Mouse (Mus musculus): ENCODE measurements around the gene Rap1a. TPM values are rescaled to one million over a fixed set of nuclear protein-coding genes. Genes with fewer than 3 reads are reported as not detected.
A peak's percentile ranks its signal among the peaks of the same experiment; 100 is the strongest.

Rap1a gene
- 48.1 and 69.3 TPM in 2 replicates for polyA plus RNA-seq (2014; fragmentation: Nextera tagmentation; extraction: Ambion mirVana)

DNA sequence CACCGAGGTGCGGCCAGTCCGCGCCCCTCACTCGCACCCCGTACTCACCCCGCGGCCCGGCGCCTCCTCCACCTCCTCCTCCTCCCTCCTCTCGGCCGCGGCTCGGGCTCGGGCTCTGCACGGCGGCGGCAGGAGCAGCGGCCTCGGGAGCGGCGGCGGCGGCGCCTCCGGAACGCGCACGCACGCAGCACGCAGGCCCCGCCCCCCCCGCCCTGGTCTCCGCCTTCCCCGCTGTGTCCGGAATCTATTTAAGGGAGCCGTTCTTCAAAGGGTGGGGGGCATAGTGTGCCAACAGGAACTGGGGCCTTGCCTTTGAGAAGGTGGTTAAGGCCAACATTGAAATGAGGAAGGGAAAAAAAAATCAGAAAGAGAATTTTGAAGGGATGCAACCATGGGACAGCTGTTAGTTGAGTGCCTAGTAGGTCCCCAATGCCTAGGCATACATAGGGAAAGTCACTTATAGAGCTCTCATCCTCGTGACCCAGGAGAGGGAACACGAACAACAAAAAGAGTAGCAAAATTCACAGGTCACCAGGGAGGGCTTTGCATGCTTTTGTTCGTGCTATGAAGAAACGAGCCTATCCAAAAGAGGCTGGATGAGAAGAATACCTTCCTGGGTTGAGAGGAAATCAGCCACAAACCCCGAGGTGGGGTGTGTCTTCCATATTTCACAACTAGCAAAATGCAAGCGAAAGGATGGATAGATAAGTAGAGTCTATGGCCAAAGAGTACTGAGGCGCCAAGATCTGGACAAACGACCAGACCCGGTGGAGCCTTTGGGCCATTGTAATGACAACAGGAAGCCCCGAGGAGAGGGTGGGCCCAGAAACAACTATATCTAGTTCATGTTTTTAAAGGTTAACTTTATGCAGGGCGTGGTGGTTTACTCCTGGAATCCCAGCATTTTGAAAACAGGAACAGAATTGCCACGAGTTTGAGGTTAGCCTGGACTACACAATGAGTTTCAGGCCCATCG lies at the start of gene Rap1a:
Gene Rap1a (minus strand): TSS at position 146 of the 976 bp plus-strand sequence.
- H3K9ac ChIP-seq (ENCODE audit: low read length), result peak within 1 kb of the TSS; percentile 88
- no peaks in the 10 kb centered on the region for H3K9me3 ChIP-seq (replicated peaks; ENCODE audit: control insufficient read depth, low read length)
- peak within 1 kb of the TSS; percentile 87 for H3K4me2 ChIP-seq (ENCODE audit: low read length)
- H3K4me3 ChIP-seq (ENCODE audit: low read depth, low read length), result peak within 1 kb of the TSS; percentile 80
- H3K27me3 ChIP-seq (replicated peaks; ENCODE audit: control insufficient read depth, insufficient read depth, low read length), result no peaks in the 10 kb centered on the region
- DNase-seq (ENCODE audit: low spot score) (peak; percentile 84), ATAC-seq (peak; percentile 96)
- H3K27ac ChIP-seq (ENCODE audit: low read depth, low read length), result peak within 1 kb of the TSS; percentile 80
- peaks cover 19% of the 10 kb centered on the region; the same call in 1 of the 2 replicates for H3K4me1 ChIP-seq (ENCODE audit: control insufficient read depth, insufficient read depth, low read length)
- H3K36me3 ChIP-seq (ENCODE audit: control insufficient read depth, insufficient read depth, low read length), result no peaks in the 10 kb centered on the region
- 20% methylated on average over 42 of the region's 50 CpGs for WGBS

DNA sequence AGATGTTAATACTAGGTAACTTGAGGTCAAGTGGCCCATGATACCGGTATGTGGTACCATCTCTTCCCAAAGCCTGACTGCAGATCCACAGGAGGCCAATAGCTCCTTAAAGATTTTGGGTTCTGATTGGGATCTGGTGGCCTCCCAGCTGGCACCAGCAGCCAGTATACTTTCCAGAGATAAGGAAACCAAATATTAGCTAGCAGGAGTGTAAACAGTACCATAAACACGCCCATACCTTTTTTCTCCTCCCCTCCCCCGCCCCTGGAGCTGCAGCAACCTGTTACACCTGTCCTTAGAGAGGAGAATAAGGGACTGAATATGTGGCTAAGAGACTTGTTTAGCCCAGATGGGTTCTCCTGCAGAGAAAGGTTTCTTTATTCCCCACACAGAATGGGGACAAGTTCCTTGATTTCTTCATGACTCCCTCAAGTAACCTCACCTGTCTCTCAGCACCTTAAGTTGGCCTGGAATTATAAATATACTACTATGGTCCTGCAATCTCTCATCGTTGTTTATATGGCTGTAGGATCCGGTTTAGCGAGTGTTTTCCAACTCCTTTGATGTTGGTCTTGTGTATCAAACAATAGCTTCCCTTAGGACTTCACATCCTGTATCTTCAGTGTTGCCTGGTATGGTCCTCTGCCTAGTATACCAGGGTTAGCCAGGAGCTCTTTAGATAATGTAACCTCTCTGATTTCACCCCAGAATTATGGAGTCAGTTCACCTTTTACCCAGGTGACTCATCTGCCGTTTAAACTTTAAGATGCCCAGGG lies 45.3 kb upstream of the Rap1a start:
- WGBS, result 79% methylated on average over 7 of the region's 7 CpGs
- ATAC-seq, result no peak

DNA sequence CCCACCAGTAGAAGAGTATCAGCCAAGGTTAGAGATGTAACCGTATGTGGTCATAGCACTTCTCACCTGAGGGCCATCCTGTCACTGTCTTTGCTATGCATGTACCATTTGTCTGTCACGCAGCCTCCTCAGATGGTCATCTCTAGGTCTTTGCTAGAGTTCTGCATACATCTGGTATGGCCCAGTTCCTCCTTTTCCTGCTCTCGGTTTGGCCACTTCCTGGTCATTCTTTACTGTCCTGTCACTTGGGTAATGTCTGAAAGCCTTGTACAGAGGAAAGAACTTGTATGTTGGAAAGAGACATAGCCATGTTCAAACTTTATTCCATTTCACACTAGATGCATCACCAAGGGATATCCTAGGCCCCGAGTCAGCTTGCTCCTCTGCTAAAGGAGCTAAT lies 38.7 kb upstream of the Rap1a start:
- Histone ChIP-seq H3K9ac (ENCODE audit: low read length) (no peak overlapping the region), H3K36me3 (ENCODE audit: control insufficient read depth, insufficient read depth, low read length) (no peaks in the 10 kb centered on the region), H3K9me3 (replicated peaks; ENCODE audit: control insufficient read depth, low read length) (no peaks in the 10 kb centered on the region), H3K4me2 (ENCODE audit: low read length) (no peak overlapping the region), H3K4me3 (ENCODE audit: low read depth, low read length) (no peak overlapping the region), H3K27me3 (replicated peaks; ENCODE audit: control insufficient read depth, insufficient read depth, low read length) (no peaks in the 10 kb centered on the region), H3K4me1 (ENCODE audit: control insufficient read depth, insufficient read depth, low read length) (no peaks in the 10 kb centered on the region), H3K27ac (ENCODE audit: low read depth, low read length) (no peak overlapping the region)
- ATAC-seq (no peak), DNase-seq (ENCODE audit: low spot score) (no peak)
- WGBS, result 91% methylated on average over 4 of the region's 4 CpGs

More for the DNA sequence above, 45.3 kb upstream of the Rap1a start:
- Histone ChIP-seq H3K36me3 (ENCODE audit: control insufficient read depth, insufficient read depth, low read length) (no peaks in the 10 kb centered on the region), H3K9me3 (replicated peaks; ENCODE audit: control insufficient read depth, low read length) (no peaks in the 10 kb centered on the region), H3K27me3 (replicated peaks; ENCODE audit: control insufficient read depth, insufficient read depth, low read length) (no peaks in the 10 kb centered on the region), H3K4me3 (ENCODE audit: low read depth, low read length) (no peak overlapping the region), H3K9ac (ENCODE audit: low read length) (no peak overlapping the region), H3K27ac (ENCODE audit: low read depth, low read length) (no peak overlapping the region), H3K4me1 (ENCODE audit: control insufficient read depth, insufficient read depth, low read length) (no peaks in the 10 kb centered on the region), H3K4me2 (ENCODE audit: low read length) (no peak overlapping the region)
- no peak for DNase-seq (ENCODE audit: low spot score)

DNA sequence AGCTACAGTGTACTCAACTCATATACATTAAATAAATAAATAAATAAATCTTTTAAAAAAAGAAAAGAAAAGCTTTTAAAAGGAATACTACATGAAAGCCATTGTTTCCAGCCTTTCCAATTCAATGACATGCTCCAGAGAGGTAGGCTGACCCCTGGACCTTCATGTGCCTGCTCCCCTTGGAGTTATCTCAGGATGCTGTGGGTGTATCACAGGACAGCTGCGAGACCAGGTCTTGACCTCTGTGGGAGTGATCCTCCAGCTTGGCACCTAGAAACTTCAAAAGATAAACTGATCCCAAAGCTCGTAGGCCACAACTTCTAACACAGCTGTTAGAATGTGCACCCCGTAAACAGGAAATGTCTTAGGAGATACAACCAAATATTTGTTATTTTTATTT lies 37.5 kb upstream of the Rap1a start:
- Histone ChIP-seq H3K27me3 (replicated peaks; ENCODE audit: control insufficient read depth, insufficient read depth, low read length) (no peaks in the 10 kb centered on the region), H3K4me1 (ENCODE audit: control insufficient read depth, insufficient read depth, low read length) (no peaks in the 10 kb centered on the region), H3K27ac (ENCODE audit: low read depth, low read length) (no peak overlapping the region), H3K4me2 (ENCODE audit: low read length) (no peak overlapping the region), H3K36me3 (ENCODE audit: control insufficient read depth, insufficient read depth, low read length) (no peaks in the 10 kb centered on the region), H3K4me3 (ENCODE audit: low read depth, low read length) (no peak overlapping the region), H3K9me3 (replicated peaks; ENCODE audit: control insufficient read depth, low read length) (no peaks in the 10 kb centered on the region), H3K9ac (ENCODE audit: low read length) (no peak overlapping the region)
- WGBS, result 92% methylated on average over 3 of the region's 3 CpGs
- ATAC-seq (no peak), DNase-seq (ENCODE audit: low spot score) (no peak)

DNA sequence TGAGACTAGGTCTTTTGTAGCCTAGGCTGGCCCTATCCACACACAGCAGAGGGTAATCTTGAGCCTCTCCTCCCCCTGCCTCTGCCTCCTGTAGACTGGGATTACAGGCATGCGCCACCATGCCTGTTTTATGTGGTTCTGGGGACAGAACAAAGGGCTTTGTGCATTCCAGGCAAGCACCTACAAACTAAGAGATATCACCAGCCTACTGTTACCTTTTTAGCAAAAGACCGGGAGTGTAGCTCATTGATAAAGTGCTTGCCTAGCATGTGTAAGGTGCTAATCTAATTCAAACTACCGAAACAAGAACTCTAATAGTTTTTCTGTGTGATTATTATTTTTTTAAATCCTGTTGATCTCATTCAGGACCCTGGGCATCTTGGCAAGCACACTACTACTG lies 35.7 kb upstream of the Rap1a start:
- no peak overlapping the region for H3K27ac ChIP-seq (ENCODE audit: low read depth, low read length)
- no peaks in the 10 kb centered on the region for H3K4me1 ChIP-seq (ENCODE audit: control insufficient read depth, insufficient read depth, low read length)
- H3K4me2 ChIP-seq (ENCODE audit: low read length), result no peak overlapping the region
- H3K9ac ChIP-seq (ENCODE audit: low read length), result no peak overlapping the region
- H3K4me3 ChIP-seq (ENCODE audit: low read depth, low read length), result no peak overlapping the region
- no peaks in the 10 kb centered on the region for H3K36me3 ChIP-seq (ENCODE audit: control insufficient read depth, insufficient read depth, low read length)
- ATAC-seq (no peak), DNase-seq (ENCODE audit: low spot score) (no peak)
- 91% methylated on average over 3 of the region's 3 CpGs for WGBS
- H3K9me3 ChIP-seq (replicated peaks; ENCODE audit: control insufficient read depth, low read length), result no peaks in the 10 kb centered on the region
- H3K27me3 ChIP-seq (replicated peaks; ENCODE audit: control insufficient read depth, insufficient read depth, low read length), result no peaks in the 10 kb centered on the region

DNA sequence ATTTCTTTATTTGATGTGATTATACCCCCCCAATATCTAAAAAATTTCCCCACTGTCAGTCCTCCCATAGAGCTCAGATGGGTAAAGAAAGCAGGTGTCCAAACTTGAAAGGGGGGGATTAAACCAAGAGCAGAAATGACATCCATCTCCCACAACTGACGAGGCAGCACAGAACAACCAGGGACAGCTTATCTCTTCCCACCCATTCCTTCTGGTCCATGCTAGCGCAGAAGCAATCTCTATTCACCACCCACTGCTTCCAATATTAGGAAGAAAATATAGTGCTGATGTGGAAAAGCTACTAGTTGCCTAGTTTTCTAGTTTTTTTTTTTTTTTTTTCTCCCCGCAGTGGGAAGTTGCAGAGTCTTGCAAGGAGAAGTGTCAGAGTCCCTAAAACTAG lies 34.7 kb upstream of the Rap1a start:
- H3K36me3 ChIP-seq (ENCODE audit: control insufficient read depth, insufficient read depth, low read length), result no peaks in the 10 kb centered on the region
- no peak overlapping the region for H3K27ac ChIP-seq (ENCODE audit: low read depth, low read length)
- WGBS, result 77% methylated on average over 3 of the region's 3 CpGs
- H3K4me1 ChIP-seq (ENCODE audit: control insufficient read depth, insufficient read depth, low read length), result no peaks in the 10 kb centered on the region
- H3K27me3 ChIP-seq (replicated peaks; ENCODE audit: control insufficient read depth, insufficient read depth, low read length), result no peaks in the 10 kb centered on the region
- no peak overlapping the region for H3K4me2 ChIP-seq (ENCODE audit: low read length)
- no peak overlapping the region for H3K9ac ChIP-seq (ENCODE audit: low read length)
- no peak overlapping the region for H3K4me3 ChIP-seq (ENCODE audit: low read depth, low read length)
- ATAC-seq (no peak), DNase-seq (ENCODE audit: low spot score) (no peak)
- no peaks in the 10 kb centered on the region for H3K9me3 ChIP-seq (replicated peaks; ENCODE audit: control insufficient read depth, low read length)

DNA sequence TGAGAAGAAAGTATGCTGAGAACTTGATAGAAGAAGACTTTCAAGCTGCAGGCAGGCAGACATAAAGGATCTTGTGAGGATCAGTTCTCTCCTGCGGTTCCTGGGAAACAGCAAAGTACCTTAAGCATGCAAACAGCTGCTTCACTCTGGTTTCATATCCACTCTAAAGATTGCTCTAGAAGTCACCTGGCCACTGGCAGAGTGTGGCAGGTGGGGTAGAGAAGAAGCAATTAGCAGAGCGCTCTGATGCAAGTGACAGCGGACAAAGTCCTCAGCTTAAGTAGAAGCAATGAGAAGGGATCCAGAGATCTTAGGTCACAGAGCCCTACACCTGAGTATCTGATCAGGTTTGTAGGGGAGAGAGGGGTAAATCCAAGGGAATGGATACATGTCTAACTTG lies 30.4 kb upstream of the Rap1a start:
- Histone ChIP-seq H3K4me3 (ENCODE audit: low read depth, low read length) (no peak overlapping the region), H3K36me3 (ENCODE audit: control insufficient read depth, insufficient read depth, low read length) (no peaks in the 10 kb centered on the region), H3K4me2 (ENCODE audit: low read length) (no peak overlapping the region), H3K9ac (ENCODE audit: low read length) (no peak overlapping the region), H3K4me1 (ENCODE audit: control insufficient read depth, insufficient read depth, low read length) (no peaks in the 10 kb centered on the region), H3K27me3 (replicated peaks; ENCODE audit: control insufficient read depth, insufficient read depth, low read length) (no peaks in the 10 kb centered on the region), H3K9me3 (replicated peaks; ENCODE audit: control insufficient read depth, low read length) (no peaks in the 10 kb centered on the region), H3K27ac (ENCODE audit: low read depth, low read length) (no peak overlapping the region)
- no peak for ATAC-seq
- WGBS, result 96% methylated on average over 3 of the region's 3 CpGs
- no peak for DNase-seq (ENCODE audit: low spot score)

DNA sequence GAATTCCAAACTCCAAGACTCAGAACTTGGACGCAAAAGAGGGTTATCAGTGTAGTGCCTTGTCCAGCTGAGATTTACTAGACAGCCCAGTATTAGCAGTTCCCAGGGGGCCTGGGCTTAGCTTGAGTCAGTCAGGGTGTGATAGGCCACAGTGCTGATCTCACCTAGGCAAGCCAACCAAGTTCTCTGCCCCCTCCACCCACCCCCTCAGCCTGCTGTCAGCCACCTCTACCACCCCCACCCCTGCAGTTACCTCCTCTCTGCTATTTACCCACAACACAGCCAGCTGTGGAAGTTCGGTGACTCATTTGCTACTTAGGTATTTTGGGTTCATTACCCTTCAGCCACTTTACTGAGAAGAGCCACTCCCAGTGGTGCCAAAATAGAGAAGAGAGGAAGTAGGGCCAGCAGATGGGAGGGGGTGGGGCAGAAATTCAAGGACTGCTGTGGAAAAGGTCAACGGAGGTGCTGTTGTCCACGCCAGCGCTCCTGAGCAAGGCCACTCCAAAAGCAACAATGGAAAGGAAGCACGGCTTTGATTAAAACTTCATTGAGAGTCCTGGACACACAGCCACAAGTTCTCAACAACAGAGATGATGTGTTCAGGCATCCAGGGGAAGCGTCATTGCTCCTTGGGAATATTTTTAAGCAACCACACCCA lies 24.5 kb upstream of the Rap1a start:
- H3K36me3 ChIP-seq (ENCODE audit: control insufficient read depth, insufficient read depth, low read length), result no peaks in the 10 kb centered on the region
- no peak overlapping the region for H3K27ac ChIP-seq (ENCODE audit: low read depth, low read length)
- H3K4me1 ChIP-seq (ENCODE audit: control insufficient read depth, insufficient read depth, low read length), result no peaks in the 10 kb centered on the region
- H3K9me3 ChIP-seq (replicated peaks; ENCODE audit: control insufficient read depth, low read length), result no peaks in the 10 kb centered on the region
- no peak overlapping the region for H3K4me3 ChIP-seq (ENCODE audit: low read depth, low read length)
- H3K27me3 ChIP-seq (replicated peaks; ENCODE audit: control insufficient read depth, insufficient read depth, low read length), result no peaks in the 10 kb centered on the region
- ATAC-seq, result no peak
- no peak overlapping the region for H3K9ac ChIP-seq (ENCODE audit: low read length)
- DNase-seq (ENCODE audit: low spot score), result no peak
- no peak overlapping the region for H3K4me2 ChIP-seq (ENCODE audit: low read length)
- WGBS, result 77% methylated on average over 7 of the region's 7 CpGs
